Mouse (Mus musculus): ENCODE data around the gene Krt4.

- no peak for TF ChIP-seq POLR2A (IDR thresholded peaks at IDR 0.05; ENCODE audit: control insufficient read depth, extremely low read depth, insufficient read depth, low read length, poor library complexity)
- TF ChIP-seq CTCF (IDR thresholded peaks at IDR 0.05; ENCODE audit: borderline replicate concordance, control insufficient read depth, extremely low read depth, insufficient read depth, low read length, poor library complexity) = no peak
Observed at GRCm38 (mm10) chr15:101869431-101869830, 55.1 kb downstream of the Krt4 start, which contains the start of gene Krt77.
